Mouse (Mus musculus): Measurements from ENCODE around the gene Mtx1. TPM values are rescaled to one million over a fixed set of nuclear protein-coding genes. Genes with fewer than 3 reads are reported as not detected.

Mtx1 gene
- polyA plus RNA-seq, 1 experiment, result 96.9 TPM

GRCm38 (mm10) chr3:89193351-89193750 lies 33.5 kb downstream of the Mtx1 start:
- TF ChIP-seq POLR2A (IDR thresholded peaks at IDR 0.05; ENCODE audit: low read depth, low read length), result no peak
- TF ChIP-seq CTCF (IDR thresholded peaks at IDR 0.05; ENCODE audit: borderline replicate concordance, insufficient read depth, low read length), result no peak
- H3K4me1 ChIP-seq (ENCODE audit: control insufficient read depth, insufficient read depth, low read length), result no peaks in the 10 kb centered on the region
- H3K27ac ChIP-seq (ENCODE audit: insufficient read depth, low read length), result no peak overlapping the region
- no peak overlapping the region for H3K4me3 ChIP-seq (ENCODE audit: insufficient read depth, low read length)

GRCm38 (mm10) chr3:89190436-89190835 lies 36.5 kb downstream of the Mtx1 start:
- Histone ChIP-seq H3K4me3 (ENCODE audit: insufficient read depth, low read length) (no peak overlapping the region), H3K27ac (ENCODE audit: insufficient read depth, low read length) (no peak overlapping the region), H3K4me1 (ENCODE audit: control insufficient read depth, insufficient read depth, low read length) (no peaks in the 10 kb centered on the region)
- TF ChIP-seq POLR2A (IDR thresholded peaks at IDR 0.05; ENCODE audit: low read depth, low read length) (no peak), CTCF (IDR thresholded peaks at IDR 0.05; ENCODE audit: borderline replicate concordance, insufficient read depth, low read length) (no peak)

GRCm38 (mm10) chr3:89188478-89188875 lies 38.4 kb downstream of the Mtx1 start:
- H3K4me3 ChIP-seq (ENCODE audit: insufficient read depth, low read length), result no peak overlapping the region
- no peak overlapping the region for H3K27ac ChIP-seq (ENCODE audit: insufficient read depth, low read length)
- 0 out of 2 replicates have a peak, but pooled peaks cover 3% of the 10 kb centered on the region for H3K4me1 ChIP-seq (ENCODE audit: control insufficient read depth, insufficient read depth, low read length)
- no peak for TF ChIP-seq CTCF (IDR thresholded peaks at IDR 0.05; ENCODE audit: borderline replicate concordance, insufficient read depth, low read length)
- TF ChIP-seq POLR2A (IDR thresholded peaks at IDR 0.05; ENCODE audit: low read depth, low read length), result no peak

- Histone ChIP-seq H3K4me3 (ENCODE audit: insufficient read depth, low read length) (no peak overlapping the region), H3K27ac (ENCODE audit: insufficient read depth, low read length) (no peak overlapping the region), H3K4me1 (ENCODE audit: control insufficient read depth, insufficient read depth, low read length) (0 out of 2 replicates have a peak, but pooled peaks cover 3% of the 10 kb centered on the region)
- no peak for TF ChIP-seq CTCF (IDR thresholded peaks at IDR 0.05; ENCODE audit: borderline replicate concordance, insufficient read depth, low read length)
- no peak for TF ChIP-seq POLR2A (IDR thresholded peaks at IDR 0.05; ENCODE audit: low read depth, low read length)
Observed at GRCm38 (mm10) chr3:89187690-89188477, 39.0 kb downstream of the Mtx1 start.

- H3K4me3 ChIP-seq (ENCODE audit: insufficient read depth, low read length), result no peak overlapping the region
- H3K4me1 ChIP-seq (ENCODE audit: control insufficient read depth, insufficient read depth, low read length), result 0 out of 2 replicates have a peak, but pooled peaks cover 3% of the 10 kb centered on the region
- TF ChIP-seq POLR2A (IDR thresholded peaks at IDR 0.05; ENCODE audit: low read depth, low read length) (no peak), CTCF (IDR thresholded peaks at IDR 0.05; ENCODE audit: borderline replicate concordance, insufficient read depth, low read length) (no peak)
- H3K27ac ChIP-seq (ENCODE audit: insufficient read depth, low read length), result no peak overlapping the region
Observed at GRCm38 (mm10) chr3:89187197-89187596, 39.7 kb downstream of the Mtx1 start.

- TF ChIP-seq CTCF (IDR thresholded peaks at IDR 0.05; ENCODE audit: borderline replicate concordance, insufficient read depth, low read length), result no peak
- Histone ChIP-seq H3K27ac (ENCODE audit: insufficient read depth, low read length) (no peak overlapping the region), H3K4me3 (ENCODE audit: insufficient read depth, low read length) (peak overlapping the region; percentile 65), H3K4me1 (ENCODE audit: control insufficient read depth, insufficient read depth, low read length) (0 out of 2 replicates have a peak, but pooled peaks cover 3% of the 10 kb centered on the region)
Observed at GRCm38 (mm10) chr3:89183959-89184315, 43.0 kb downstream of the Mtx1 start.

GRCm38 (mm10) chr3:89183058-89183958 lies 43.6 kb downstream of the Mtx1 start, which contains the start of gene Fam189b:
TSS of gene Fam189b (plus strand) at chr3:89183143.
- H3K27ac ChIP-seq (ENCODE audit: insufficient read depth, low read length), result 0 out of 2 replicates have a peak within 1 kb of the TSS, but pooled peaks have one; percentile 2
- no peak for TF ChIP-seq CTCF (IDR thresholded peaks at IDR 0.05; ENCODE audit: borderline replicate concordance, insufficient read depth, low read length)
- peak; percentile 94 for TF ChIP-seq POLR2A (IDR thresholded peaks at IDR 0.05; ENCODE audit: low read depth, low read length)
- H3K4me1 ChIP-seq (ENCODE audit: control insufficient read depth, insufficient read depth, low read length), result peaks cover 5% of the 10 kb centered on the region; the same call in 1 of the 2 replicates
- peak within 1 kb of the TSS; percentile 65 for H3K4me3 ChIP-seq (ENCODE audit: insufficient read depth, low read length)

- Histone ChIP-seq H3K4me1 (ENCODE audit: control insufficient read depth, insufficient read depth, low read length) (peaks cover 5% of the 10 kb centered on the region; the same call in 1 of the 2 replicates), H3K27ac (ENCODE audit: insufficient read depth, low read length) (no peak overlapping the region), H3K4me3 (ENCODE audit: insufficient read depth, low read length) (no peak overlapping the region)
- TF ChIP-seq POLR2A (IDR thresholded peaks at IDR 0.05; ENCODE audit: low read depth, low read length) (no peak), CTCF (IDR thresholded peaks at IDR 0.05; ENCODE audit: borderline replicate concordance, insufficient read depth, low read length) (no peak)
Observed at GRCm38 (mm10) chr3:89182531-89183057, 44.3 kb downstream of the Mtx1 start.

- TF ChIP-seq POLR2A (IDR thresholded peaks at IDR 0.05; ENCODE audit: low read depth, low read length), result no peak
- Histone ChIP-seq H3K4me1 (ENCODE audit: control insufficient read depth, insufficient read depth, low read length) (peaks cover 5% of the 10 kb centered on the region; the same call in 1 of the 2 replicates), H3K4me3 (ENCODE audit: insufficient read depth, low read length) (no peak overlapping the region), H3K27ac (ENCODE audit: insufficient read depth, low read length) (no peak overlapping the region)
Observed at GRCm38 (mm10) chr3:89181749-89182500, 45.0 kb downstream of the Mtx1 start.
